In the genomic region with DNA sequence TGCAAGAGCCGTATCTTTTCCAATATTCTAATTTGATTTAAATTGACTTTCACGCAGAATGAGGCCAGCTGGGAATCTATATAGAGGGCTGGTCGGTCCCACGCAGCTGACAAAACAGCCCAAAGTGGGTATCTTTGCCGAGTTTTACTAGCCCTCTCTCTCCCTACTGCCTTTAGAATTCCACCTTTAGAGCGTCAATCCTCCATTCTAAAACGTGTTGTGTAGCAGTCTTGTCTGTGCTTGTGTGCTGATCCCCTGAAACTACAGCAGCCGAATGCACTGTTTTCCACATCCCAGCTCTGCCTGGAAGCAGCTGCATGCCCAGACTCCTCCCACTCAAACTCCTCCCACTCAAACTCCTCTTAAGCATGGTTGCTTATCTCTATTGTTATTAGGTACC, we compare ENCODE assay signal across 12 mouse cellular contexts.
"Had no signal": no experiment of that assay in that cellular context is flagged by ENCODE, and none has a peak within 500 bp of the region (broad histone marks: within the 10 kb centered on the region; RNA-seq: fewer than 3 reads in every experiment).

No protein-coding gene starts in this region.

- ATAC-seq: liver, embryonic 12.5 days; midbrain, embryonic 15.5 days had no signal

- H3K9me3 ChIP-seq: limb, embryonic 15.5 days; liver, embryonic 12.5 days; lung, embryonic 15.5 days; midbrain, embryonic 15.5 days; neural tube, embryonic 13.5 days; stomach, embryonic 15.5 days had no signal

- H3K27ac ChIP-seq: limb, embryonic 15.5 days; liver, embryonic 12.5 days; lung, embryonic 15.5 days; midbrain, embryonic 15.5 days; neural tube, embryonic 13.5 days; stomach, embryonic 15.5 days had no signal

- H3K4me1 ChIP-seq: limb, embryonic 15.5 days; liver, embryonic 12.5 days; lung, embryonic 15.5 days; midbrain, embryonic 15.5 days; neural tube, embryonic 13.5 days; stomach, embryonic 15.5 days had no signal

- DNase-seq: kidney, adult 11 months; kidney, adult 9 months; kidney, postnatal 10 days; lung, postnatal 14 days; thymus, adult 2 months; thymus, postnatal 25 days had no signal

- H3K4me2 ChIP-seq: limb, embryonic 15.5 days; liver, embryonic 12.5 days; lung, embryonic 15.5 days; midbrain, embryonic 15.5 days; neural tube, embryonic 13.5 days; stomach, embryonic 15.5 days had no signal

- H3K4me3 ChIP-seq: limb, embryonic 15.5 days; liver, embryonic 12.5 days; lung, embryonic 15.5 days; midbrain, embryonic 15.5 days; neural tube, embryonic 13.5 days; stomach, embryonic 15.5 days had no signal

- H3K9ac ChIP-seq: limb, embryonic 15.5 days; liver, embryonic 12.5 days; lung, embryonic 15.5 days; midbrain, embryonic 15.5 days; neural tube, embryonic 13.5 days; stomach, embryonic 15.5 days had no signal

- H3K36me3 ChIP-seq: limb, embryonic 15.5 days; liver, embryonic 12.5 days; lung, embryonic 15.5 days; midbrain, embryonic 15.5 days; neural tube, embryonic 13.5 days; stomach, embryonic 15.5 days had no signal

- H3K27me3 ChIP-seq: limb, embryonic 15.5 days; liver, embryonic 12.5 days; lung, embryonic 15.5 days; midbrain, embryonic 15.5 days; neural tube, embryonic 13.5 days; stomach, embryonic 15.5 days had no signal
